Mouse (Mus musculus): Measurements from ENCODE around the gene Eno1. TPM values are rescaled to one million over a fixed set of nuclear protein-coding genes. Genes with fewer than 3 reads are reported as not detected.

Gene Eno1
- polyA plus RNA-seq (2014; fragmentation: Nextera tagmentation; extraction: Ambion mirVana) = 935 and 972 TPM in 2 replicates

DNA sequence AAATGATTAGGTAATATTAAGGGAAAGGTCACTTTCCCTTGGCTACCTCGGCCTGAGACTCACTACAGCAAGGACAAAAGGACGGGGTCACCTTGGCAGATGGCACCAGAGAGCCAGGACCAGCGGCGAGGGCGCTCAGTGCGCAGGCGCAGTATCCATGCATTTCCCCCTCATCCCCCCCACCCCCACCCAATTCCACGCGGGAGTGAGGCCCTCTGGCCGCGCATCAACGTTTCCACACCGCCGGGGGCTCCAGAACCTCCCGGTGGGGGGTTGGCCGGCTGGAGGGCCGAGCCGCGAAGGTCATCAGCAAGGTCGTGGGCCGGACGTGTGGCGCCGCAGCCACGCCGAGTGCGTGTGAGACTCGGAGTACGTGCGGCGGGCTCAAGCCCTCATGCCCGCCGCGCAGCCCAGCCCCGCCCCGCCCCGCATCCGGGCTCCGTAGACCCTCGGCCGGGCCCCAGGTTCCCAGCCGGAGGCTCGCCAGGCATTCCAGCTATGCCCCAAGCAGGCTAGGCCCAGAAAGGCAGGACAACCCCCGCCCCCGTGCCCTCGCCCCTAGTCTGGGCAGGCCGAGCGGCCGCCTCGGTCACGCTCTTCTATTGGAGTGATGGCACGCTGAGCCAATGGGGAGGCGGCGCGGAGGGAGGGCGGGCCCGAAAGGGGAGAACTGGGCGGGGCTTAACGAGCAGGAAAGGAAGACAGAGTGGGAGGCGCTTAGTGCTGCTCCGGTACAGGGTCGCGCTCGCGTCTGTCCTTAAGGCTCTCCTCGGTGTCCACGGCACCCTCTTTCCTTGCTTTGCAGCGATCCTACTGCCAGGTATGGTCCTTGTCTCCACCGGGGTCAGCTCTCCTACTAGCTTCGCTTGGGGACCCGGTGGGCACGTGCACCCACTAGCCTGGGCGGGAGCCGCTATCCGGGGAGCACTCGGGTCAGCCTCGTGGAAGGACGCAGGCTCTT is at the start of gene Eno1:
Gene Eno1, plus strand, starts transcription at position 201 of the 961 bp plus-strand sequence.
- Histone ChIP-seq H3K36me3 (ENCODE audit: control insufficient read depth, insufficient read depth, low read length) (peaks cover 15% of the 10 kb centered on the region), H3K4me1 (ENCODE audit: control insufficient read depth, insufficient read depth, low read length) (peaks cover 28% of the 10 kb centered on the region), H3K4me2 (ENCODE audit: low read length) (peak within 1 kb of the TSS; percentile 86), H3K27ac (replicated peaks; ENCODE audit: low read depth, low read length) (peak within 1 kb of the TSS; percentile 100), H3K9ac (replicated peaks; ENCODE audit: low read length) (peak within 1 kb of the TSS; percentile 91), H3K4me3 (replicated peaks; ENCODE audit: low read depth, low read length) (peak within 1 kb of the TSS; percentile 50), H3K27me3 (ENCODE audit: control insufficient read depth, insufficient read depth, low read length) (no peaks in the 10 kb centered on the region), H3K9me3 (ENCODE audit: control insufficient read depth, low read length) (no peaks in the 10 kb centered on the region)
- DNase-seq = peak; percentile 99
- ATAC-seq (ENCODE audit: low FRiP score, low TSS enrichment) = peak; percentile 97
- under 1% methylated on average over 78 of the region's 78 CpGs for WGBS

DNA sequence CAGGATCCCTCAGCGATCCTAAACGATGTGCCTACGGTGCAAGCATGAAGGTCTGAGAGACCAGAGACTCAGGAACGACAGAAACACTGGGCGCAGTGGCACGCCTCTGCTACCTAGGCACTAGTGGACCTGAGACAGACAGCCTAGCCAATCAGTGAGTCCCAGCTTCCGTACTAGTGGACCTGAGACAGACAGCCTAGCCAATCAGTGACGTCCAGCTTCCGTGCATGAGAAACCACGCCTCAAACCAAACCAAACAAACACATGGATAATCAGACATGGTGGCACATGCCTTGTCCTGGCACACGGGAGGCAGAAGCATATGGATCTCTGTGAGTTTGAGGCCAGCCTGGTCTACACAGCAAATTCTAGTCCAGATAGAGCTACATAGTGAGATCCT is 48.3 kb upstream of the Eno1 start:
- WGBS = 46% methylated on average over 11 of the region's 11 CpGs
- H3K27me3 ChIP-seq (ENCODE audit: control insufficient read depth, insufficient read depth, low read length) = no peaks in the 10 kb centered on the region
- no peak overlapping the region for H3K9ac ChIP-seq (replicated peaks; ENCODE audit: low read length)
- H3K36me3 ChIP-seq (ENCODE audit: control insufficient read depth, insufficient read depth, low read length) = no peaks in the 10 kb centered on the region
- no peak overlapping the region for H3K4me2 ChIP-seq (ENCODE audit: low read length)
- no peaks in the 10 kb centered on the region for H3K9me3 ChIP-seq (ENCODE audit: control insufficient read depth, low read length)
- DNase-seq (no peak), ATAC-seq (ENCODE audit: low FRiP score, low TSS enrichment) (no peak)
- no peak overlapping the region for H3K4me3 ChIP-seq (replicated peaks; ENCODE audit: low read depth, low read length)
- H3K27ac ChIP-seq (replicated peaks; ENCODE audit: low read depth, low read length) = no peak overlapping the region
- H3K4me1 ChIP-seq (ENCODE audit: control insufficient read depth, insufficient read depth, low read length) = no peaks in the 10 kb centered on the region

DNA sequence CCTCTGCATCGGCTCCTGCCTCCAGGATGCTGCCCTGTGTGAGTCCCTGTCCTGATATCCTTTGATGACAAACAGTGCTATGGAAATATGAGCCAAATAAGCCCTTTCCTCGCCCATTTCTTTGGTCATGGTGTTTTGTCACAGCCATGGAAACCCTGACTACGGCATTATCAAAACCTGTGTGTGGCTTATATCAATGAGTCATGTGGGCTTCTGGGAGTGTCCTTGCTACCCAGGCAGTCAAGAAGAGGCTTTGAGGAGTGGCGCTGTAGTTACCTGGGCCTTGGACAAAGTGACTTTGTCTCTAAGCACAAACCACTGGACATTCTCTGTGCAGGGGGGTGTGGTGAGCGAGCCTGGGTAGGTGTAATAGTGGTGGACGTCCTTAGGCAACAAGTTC is 44.3 kb upstream of the Eno1 start:
- no peak overlapping the region for H3K27ac ChIP-seq (replicated peaks; ENCODE audit: low read depth, low read length)
- no peaks in the 10 kb centered on the region for H3K9me3 ChIP-seq (ENCODE audit: control insufficient read depth, low read length)
- H3K27me3 ChIP-seq (ENCODE audit: control insufficient read depth, insufficient read depth, low read length) = no peaks in the 10 kb centered on the region
- 82% methylated on average over 6 of the region's 6 CpGs for WGBS
- ATAC-seq (ENCODE audit: low FRiP score, low TSS enrichment) (no peak), DNase-seq (no peak)
- H3K4me2 ChIP-seq (ENCODE audit: low read length) = no peak overlapping the region
- H3K9ac ChIP-seq (replicated peaks; ENCODE audit: low read length) = no peak overlapping the region
- no peaks in the 10 kb centered on the region for H3K4me1 ChIP-seq (ENCODE audit: control insufficient read depth, insufficient read depth, low read length)
- no peak overlapping the region for H3K4me3 ChIP-seq (replicated peaks; ENCODE audit: low read depth, low read length)
- no peaks in the 10 kb centered on the region for H3K36me3 ChIP-seq (ENCODE audit: control insufficient read depth, insufficient read depth, low read length)

DNA sequence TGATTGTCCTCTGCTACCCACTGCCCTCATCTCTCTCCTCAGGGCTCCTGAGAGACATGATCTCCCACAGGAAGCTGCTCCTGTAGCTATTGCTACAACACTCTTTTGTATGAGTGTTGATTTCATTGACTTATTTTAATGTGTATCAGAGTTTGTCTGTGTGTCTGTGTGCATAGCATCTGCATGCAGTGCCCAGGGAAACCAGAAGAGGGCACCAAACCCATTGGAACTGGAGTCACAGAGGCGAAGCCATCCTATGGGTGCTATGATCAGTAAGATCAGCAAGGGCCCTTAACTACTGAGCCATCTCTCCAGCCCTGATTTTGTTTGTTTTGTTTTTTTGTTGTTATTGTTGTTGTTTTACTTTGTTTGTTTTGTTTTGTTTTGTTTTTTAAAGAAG is 42.6 kb upstream of the Eno1 start:
- Histone ChIP-seq H3K9ac (replicated peaks; ENCODE audit: low read length) (no peak overlapping the region), H3K4me2 (ENCODE audit: low read length) (no peak overlapping the region), H3K9me3 (ENCODE audit: control insufficient read depth, low read length) (no peaks in the 10 kb centered on the region), H3K4me1 (ENCODE audit: control insufficient read depth, insufficient read depth, low read length) (no peaks in the 10 kb centered on the region), H3K27me3 (ENCODE audit: control insufficient read depth, insufficient read depth, low read length) (no peaks in the 10 kb centered on the region), H3K4me3 (replicated peaks; ENCODE audit: low read depth, low read length) (no peak overlapping the region), H3K27ac (replicated peaks; ENCODE audit: low read depth, low read length) (no peak overlapping the region), H3K36me3 (ENCODE audit: control insufficient read depth, insufficient read depth, low read length) (no peaks in the 10 kb centered on the region)
- DNase-seq (peak; percentile 49), ATAC-seq (ENCODE audit: low FRiP score, low TSS enrichment) (no peak)
- 28% methylated on average over 1 of the region's 1 CpGs for WGBS

DNA sequence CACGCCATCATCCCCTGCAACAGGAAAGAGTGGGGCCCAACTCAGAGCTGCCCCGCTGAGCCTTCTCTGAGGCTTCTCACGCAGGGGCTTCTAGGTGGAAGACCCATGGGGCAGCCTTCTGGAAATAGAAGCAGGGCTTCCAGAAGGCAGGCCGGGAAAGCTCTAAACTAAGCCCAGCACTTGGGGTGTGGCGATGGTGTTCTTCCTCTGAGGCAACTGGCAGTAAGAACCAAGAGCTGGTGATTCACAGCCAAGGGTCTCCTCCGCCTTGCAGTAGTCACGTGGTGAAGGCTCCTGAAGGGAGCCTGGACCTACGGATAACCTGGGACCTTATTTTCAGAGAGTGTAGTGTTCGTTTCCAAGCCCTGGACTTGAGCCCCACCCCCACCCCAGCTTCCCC is 38.3 kb upstream of the Eno1 start:
- Histone ChIP-seq H3K27ac (replicated peaks; ENCODE audit: low read depth, low read length) (no peak overlapping the region), H3K4me3 (replicated peaks; ENCODE audit: low read depth, low read length) (no peak overlapping the region), H3K4me2 (ENCODE audit: low read length) (no peak overlapping the region), H3K36me3 (ENCODE audit: control insufficient read depth, insufficient read depth, low read length) (no peaks in the 10 kb centered on the region), H3K9me3 (ENCODE audit: control insufficient read depth, low read length) (no peaks in the 10 kb centered on the region), H3K9ac (replicated peaks; ENCODE audit: low read length) (no peak overlapping the region), H3K4me1 (ENCODE audit: control insufficient read depth, insufficient read depth, low read length) (no peaks in the 10 kb centered on the region), H3K27me3 (ENCODE audit: control insufficient read depth, insufficient read depth, low read length) (no peaks in the 10 kb centered on the region)
- WGBS = 80% methylated on average over 9 of the region's 9 CpGs
- DNase-seq (no peak), ATAC-seq (ENCODE audit: low FRiP score, low TSS enrichment) (no peak)

DNA sequence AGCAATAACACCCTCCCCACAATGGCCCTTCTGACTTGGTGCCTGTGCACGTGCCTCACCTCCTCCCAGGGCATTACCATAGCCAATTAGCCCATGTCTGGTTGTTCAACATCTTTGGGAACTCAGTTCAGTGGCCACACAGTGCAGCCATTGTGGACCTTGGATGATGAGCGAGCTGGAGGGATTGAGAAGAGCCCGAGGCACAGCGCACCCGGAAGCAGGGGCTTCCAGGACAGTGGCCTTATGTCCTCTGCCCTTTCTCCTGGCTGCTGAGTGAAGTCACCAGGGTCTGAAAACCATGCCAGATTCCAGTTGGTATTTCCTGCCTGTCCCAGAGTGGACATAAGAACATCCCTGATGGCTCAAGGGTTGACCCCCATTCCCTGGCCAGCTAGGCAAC is 35.3 kb upstream of the Eno1 start, which contains the start of gene Car6:
Gene Car6, minus strand, starts transcription at position 101 of the 400 bp plus-strand sequence.
- H3K4me3 ChIP-seq (replicated peaks; ENCODE audit: low read depth, low read length) = no peak within 1 kb of the TSS
- no peaks in the 10 kb centered on the region for H3K4me1 ChIP-seq (ENCODE audit: control insufficient read depth, insufficient read depth, low read length)
- H3K36me3 ChIP-seq (ENCODE audit: control insufficient read depth, insufficient read depth, low read length) = no peaks in the 10 kb centered on the region
- WGBS = 76% methylated on average over 5 of the region's 5 CpGs
- DNase-seq = no peak
- H3K9me3 ChIP-seq (ENCODE audit: control insufficient read depth, low read length) = no peaks in the 10 kb centered on the region
- ATAC-seq (ENCODE audit: low FRiP score, low TSS enrichment) = no peak
- no peak within 1 kb of the TSS for H3K9ac ChIP-seq (replicated peaks; ENCODE audit: low read length)
- H3K27me3 ChIP-seq (ENCODE audit: control insufficient read depth, insufficient read depth, low read length) = no peaks in the 10 kb centered on the region
- no peak within 1 kb of the TSS for H3K27ac ChIP-seq (replicated peaks; ENCODE audit: low read depth, low read length)
- no peak within 1 kb of the TSS for H3K4me2 ChIP-seq (ENCODE audit: low read length)

DNA sequence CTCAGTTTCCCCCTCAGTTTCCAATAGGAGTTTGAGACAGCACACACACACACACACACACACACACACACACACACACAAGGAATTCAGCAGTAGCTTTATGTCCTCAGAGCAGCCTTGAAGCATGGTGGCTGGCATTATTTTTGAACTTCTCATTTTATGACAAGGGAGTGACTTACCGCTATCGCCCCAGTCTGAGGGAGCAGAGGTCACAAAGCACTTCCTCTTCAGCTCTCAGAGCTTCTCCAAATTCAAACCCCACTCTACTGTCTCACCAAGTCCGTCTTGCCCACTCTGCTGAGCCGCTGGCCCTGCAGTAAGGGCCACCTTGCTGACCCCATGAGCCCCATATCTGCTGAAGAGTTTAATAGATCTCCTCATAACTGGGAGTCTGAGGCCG is 33.8 kb upstream of the Eno1 start:
- no peak overlapping the region for H3K27ac ChIP-seq (replicated peaks; ENCODE audit: low read depth, low read length)
- H3K36me3 ChIP-seq (ENCODE audit: control insufficient read depth, insufficient read depth, low read length) = no peaks in the 10 kb centered on the region
- WGBS = 85% methylated on average over 5 of the region's 5 CpGs
- H3K9me3 ChIP-seq (ENCODE audit: control insufficient read depth, low read length) = no peaks in the 10 kb centered on the region
- H3K4me1 ChIP-seq (ENCODE audit: control insufficient read depth, insufficient read depth, low read length) = no peaks in the 10 kb centered on the region
- no peak for ATAC-seq (ENCODE audit: low FRiP score, low TSS enrichment)
- H3K27me3 ChIP-seq (ENCODE audit: control insufficient read depth, insufficient read depth, low read length) = no peaks in the 10 kb centered on the region
- no peak overlapping the region for H3K4me3 ChIP-seq (replicated peaks; ENCODE audit: low read depth, low read length)
- H3K4me2 ChIP-seq (ENCODE audit: low read length) = no peak overlapping the region
- DNase-seq = no peak
- no peak overlapping the region for H3K9ac ChIP-seq (replicated peaks; ENCODE audit: low read length)

DNA sequence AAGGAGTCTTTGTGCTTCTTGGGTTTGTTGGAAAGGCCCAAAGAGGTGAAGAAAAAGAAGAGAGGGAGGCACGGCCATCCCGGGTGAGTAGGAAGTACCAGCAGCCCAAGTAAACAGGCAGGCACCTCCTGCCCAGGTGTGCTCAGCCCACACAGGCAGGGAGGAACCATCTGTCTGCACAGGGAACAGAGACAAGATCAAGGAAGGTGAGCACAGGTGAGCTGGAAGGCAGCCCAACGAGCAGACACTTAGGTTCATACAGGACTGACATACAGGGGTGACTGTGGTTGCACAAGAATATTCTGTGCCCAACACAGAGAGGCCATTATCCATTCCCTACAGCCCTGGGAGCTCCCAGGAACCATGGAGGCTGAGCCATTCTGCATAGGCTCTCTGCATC is 31.6 kb upstream of the Eno1 start:
- 91% methylated on average over 3 of the region's 3 CpGs for WGBS
- H3K4me3 ChIP-seq (replicated peaks; ENCODE audit: low read depth, low read length) = no peak overlapping the region
- no peaks in the 10 kb centered on the region for H3K27me3 ChIP-seq (ENCODE audit: control insufficient read depth, insufficient read depth, low read length)
- H3K9me3 ChIP-seq (ENCODE audit: control insufficient read depth, low read length) = no peaks in the 10 kb centered on the region
- no peaks in the 10 kb centered on the region for H3K4me1 ChIP-seq (ENCODE audit: control insufficient read depth, insufficient read depth, low read length)
- H3K9ac ChIP-seq (replicated peaks; ENCODE audit: low read length) = no peak overlapping the region
- no peak overlapping the region for H3K27ac ChIP-seq (replicated peaks; ENCODE audit: low read depth, low read length)
- H3K36me3 ChIP-seq (ENCODE audit: control insufficient read depth, insufficient read depth, low read length) = no peaks in the 10 kb centered on the region
- no peak for DNase-seq
- ATAC-seq (ENCODE audit: low FRiP score, low TSS enrichment) = no peak
- H3K4me2 ChIP-seq (ENCODE audit: low read length) = no peak overlapping the region

DNA sequence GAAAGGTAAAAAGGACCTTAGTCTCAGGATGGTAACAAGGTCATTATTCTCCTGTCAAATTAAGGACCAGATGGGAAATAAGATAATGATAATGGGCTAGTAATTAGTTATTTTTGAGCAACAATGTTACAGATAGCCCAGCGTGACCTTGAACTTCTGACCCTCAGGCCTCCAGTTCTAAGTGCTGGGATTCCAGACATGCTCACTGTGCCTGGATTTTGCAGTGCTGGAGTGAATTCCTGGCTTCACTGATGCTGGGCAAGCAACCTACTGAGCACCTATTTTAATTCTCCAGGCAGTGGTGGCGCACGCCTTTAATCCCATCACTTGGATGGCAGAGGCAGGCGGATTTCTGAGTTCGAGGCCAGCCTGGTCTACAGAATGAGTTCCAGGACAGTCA is 26.8 kb upstream of the Eno1 start:
- DNase-seq (no peak), ATAC-seq (ENCODE audit: low FRiP score, low TSS enrichment) (no peak)
- H3K27me3 ChIP-seq (ENCODE audit: control insufficient read depth, insufficient read depth, low read length) = no peaks in the 10 kb centered on the region
- H3K9ac ChIP-seq (replicated peaks; ENCODE audit: low read length) = no peak overlapping the region
- H3K4me1 ChIP-seq (ENCODE audit: control insufficient read depth, insufficient read depth, low read length) = peaks cover 4% of the 10 kb centered on the region; the same call in 1 of the 2 replicates
- no peak overlapping the region for H3K4me3 ChIP-seq (replicated peaks; ENCODE audit: low read depth, low read length)
- 92% methylated on average over 5 of the region's 5 CpGs for WGBS
- H3K4me2 ChIP-seq (ENCODE audit: low read length) = no peak overlapping the region
- H3K9me3 ChIP-seq (ENCODE audit: control insufficient read depth, low read length) = no peaks in the 10 kb centered on the region
- no peaks in the 10 kb centered on the region for H3K36me3 ChIP-seq (ENCODE audit: control insufficient read depth, insufficient read depth, low read length)
- no peak overlapping the region for H3K27ac ChIP-seq (replicated peaks; ENCODE audit: low read depth, low read length)

Data from midbrain, embryonic 14.5 days (tissue).